Mouse (Mus musculus): Measurements from ENCODE around the gene Ppm1l.
A peak's percentile ranks its signal among the peaks of the same experiment; 100 is the strongest.

Ppm1l gene

GRCm38 (mm10) chr3:69598261-69599165, 281.9 kb downstream of the Ppm1l start, which contains the start of gene B3galnt1:
TSS of gene B3galnt1 (minus strand) at chr3:69598960.
- peak; percentile 31 for DNase-seq (ENCODE audit: low spot score)

GRCm38 (mm10) chr3:69599166-69599500, 282.5 kb downstream of the Ppm1l start:
- DNase-seq (ENCODE audit: low spot score): no peak

GRCm38 (mm10) chr3:69606923-69607322, 290.3 kb downstream of the Ppm1l start:
- no peak for DNase-seq (ENCODE audit: low spot score)

DNA sequence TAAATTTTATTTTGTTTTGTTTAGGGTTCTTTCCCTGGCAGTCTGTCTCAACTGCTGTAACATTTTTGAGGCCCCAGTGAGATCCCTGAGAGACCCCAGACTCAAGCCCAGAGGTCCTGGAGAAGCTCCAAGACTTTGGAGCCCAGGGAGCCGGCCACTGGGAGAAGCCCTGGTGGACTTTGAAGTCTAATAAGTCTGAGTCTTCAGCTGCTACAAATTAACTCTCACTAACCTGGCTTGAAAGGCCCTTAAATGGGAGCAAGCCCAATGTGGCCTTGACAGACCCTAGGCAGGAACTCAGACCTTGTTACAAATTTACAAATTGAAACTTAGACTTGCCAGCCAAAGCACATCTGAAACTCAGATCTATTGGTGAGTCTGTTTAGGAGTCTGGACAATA, 290.8 kb downstream of the Ppm1l start:
- DNase-seq (ENCODE audit: low spot score): no peak

DNA sequence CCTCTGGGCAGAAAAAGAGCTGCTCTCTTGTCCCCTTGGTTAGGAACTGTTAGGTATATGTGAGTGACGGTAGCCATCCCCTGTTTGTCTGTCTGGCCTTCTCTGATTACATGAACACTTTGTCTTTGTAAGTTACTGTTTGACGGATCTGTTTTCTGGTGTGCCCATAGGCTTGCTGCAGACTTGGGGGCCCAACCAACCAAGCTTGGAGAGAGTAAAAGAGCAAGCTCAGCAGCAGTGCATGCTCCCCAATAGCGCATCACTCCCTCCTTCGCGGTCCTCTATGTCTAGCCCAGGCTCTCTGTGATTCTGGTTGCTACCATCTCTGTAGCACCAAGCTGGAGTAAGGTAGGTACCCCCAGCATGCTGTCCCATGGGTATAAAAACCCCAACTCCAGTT, 291.2 kb downstream of the Ppm1l start:
- DNase-seq (ENCODE audit: low spot score): no peak

Measured in ovary, postnatal 10 days (tissue).